Mouse (Mus musculus) MEL (cell line): ENCODE measurements around the gene Bst2. TPM values are rescaled to one million over a fixed set of nuclear protein-coding genes. Genes with fewer than 3 reads are reported as not detected.
A peak's percentile ranks its signal among the peaks of the same experiment; 100 is the strongest.

Experiments
- DNase-seq: peaks from one replicate; pipeline ENCODE4 v3.0.0; 2011; ENCODE audit warnings: low read depth, low spot score
- H3K27ac ChIP-seq: 2 replicates; pipeline ENCODE4 v1.5.1; 2012; ENCODE audit warnings: low read depth, mild to moderate bottlenecking, control low read depth, low read length, moderate library complexity; ENCODE audit not compliant: control insufficient read depth
- H3K27me3 ChIP-seq, 2 experiments: fragments of 150-350 bp in 1 of 2; sonication (generic) in 1 of 2; 2 replicates each; pipeline ENCODE4 v1.6.1; 2012; ENCODE audit warnings: low read length in 2 of 2, mild to moderate bottlenecking in 2 of 2, improper control_type of control experiment in 1 of 2, moderate library complexity in 1 of 2; ENCODE audit not compliant: insufficient read depth in 2 of 2, control insufficient read depth in 1 of 2
- H3K36me3 ChIP-seq, 2 experiments: 2 replicates each; pipeline ENCODE4 v1.6.1; 2012 to 2014; ENCODE audit warnings: low read length in 2 of 2, improper control_type of control experiment in 1 of 2, inconsistent platforms in 1 of 2, mild to moderate bottlenecking in 1 of 2; ENCODE audit not compliant: insufficient read depth in 2 of 2, control insufficient read depth in 1 of 2
- H3K4me1 ChIP-seq, 2 experiments: fragments of 150-350 bp in 1 of 2; sonication (generic) in 1 of 2; 2 replicates each; pipeline ENCODE4 v1.6.1; 2012; ENCODE audit warnings: low read length in 2 of 2, improper control_type of control experiment in 1 of 2, mild to moderate bottlenecking in 1 of 2; ENCODE audit not compliant: insufficient read depth in 2 of 2, control insufficient read depth in 1 of 2
- H3K4me3 ChIP-seq, 2 experiments: fragments of 150-350 bp in 1 of 2; sonication (generic) in 1 of 2; 2 replicates each; pipeline ENCODE4 v1.5.1; 2012; ENCODE audit warnings: low read depth in 2 of 2, low read length in 2 of 2, mild to moderate bottlenecking in 2 of 2, moderate library complexity in 2 of 2, control low read depth in 1 of 2, improper control_type of control experiment in 1 of 2; ENCODE audit not compliant: control insufficient read depth in 1 of 2, insufficient read depth in 1 of 2
- H3K79me2 ChIP-seq: 2 replicates; pipeline ENCODE4 v1.6.1; 2012; ENCODE audit warnings: mild to moderate bottlenecking, low read length, moderate library complexity; ENCODE audit not compliant: control insufficient read depth, poor library complexity, insufficient read depth
- H3K9ac ChIP-seq: 2 replicates; pipeline ENCODE4 v1.6.1; 2012; ENCODE audit warnings: low read depth, mild to moderate bottlenecking, control low read depth, low read length, moderate library complexity; ENCODE audit not compliant: control insufficient read depth, poor library complexity, severe bottlenecking
- H3K9me3 ChIP-seq: fragments of 150-350 bp; sonication (generic); replicated peaks from 2 replicates; pipeline ENCODE4 v1.6.1; 2012; ENCODE audit warnings: mild to moderate bottlenecking, low read length, improper control_type of control experiment, moderate library complexity; ENCODE audit not compliant: insufficient read depth
- CHD1 ChIP-seq: IDR thresholded peaks from 2 replicates; pipeline ENCODE4 v1.6.1; 2012; ENCODE audit warnings: low read depth, mild to moderate bottlenecking, inconsistent platforms, low read length, improper control_type of control experiment
- CTCF ChIP-seq, 3 experiments: IDR thresholded peaks in 2 of 3; conservative IDR thresholded peaks in 1 of 3; 2 replicates each; pipeline ENCODE4 v1.5.1; 2011 to 2012; ENCODE audit warnings: low read length in 3 of 3, low read depth in 2 of 3, mild to moderate bottlenecking in 2 of 3, improper control_type of control experiment in 1 of 3, inconsistent platforms in 1 of 3, mixed read lengths in 1 of 3, moderate library complexity in 1 of 3; ENCODE audit not compliant: control insufficient read depth in 1 of 3, insufficient read depth in 1 of 3, poor library complexity in 1 of 3, severe bottlenecking in 1 of 3
- ELF1 ChIP-seq: IDR thresholded peaks from 2 replicates; pipeline ENCODE4 v1.6.1; 2014; ENCODE audit warnings: low read depth, mild to moderate bottlenecking, inconsistent platforms, low read length, improper control_type of control experiment, moderate library complexity
- ETS1 ChIP-seq: IDR thresholded peaks from 2 replicates; pipeline ENCODE4 v1.6.1; 2012; ENCODE audit warnings: low read depth, mild to moderate bottlenecking, inconsistent platforms, low read length, improper control_type of control experiment, moderate library complexity
- JUND ChIP-seq: IDR thresholded peaks from 2 replicates; pipeline ENCODE4 v1.6.1; 2011; ENCODE audit warnings: low read depth, mild to moderate bottlenecking, improper control_type of control experiment, low read length
- MAZ ChIP-seq: IDR thresholded peaks from 2 replicates; pipeline ENCODE4 v1.6.1; 2012; ENCODE audit warnings: low read depth, mild to moderate bottlenecking, inconsistent platforms, low read length, improper control_type of control experiment
- MEF2A ChIP-seq: IDR thresholded peaks from 2 replicates; pipeline ENCODE4 v1.6.1; 2014; ENCODE audit warnings: low read depth, mild to moderate bottlenecking, inconsistent platforms, low read length, improper control_type of control experiment; ENCODE audit not compliant: poor library complexity, insufficient replicate concordance, severe bottlenecking; ENCODE audit errors: extremely low read depth
- MXI1 ChIP-seq: IDR thresholded peaks from 2 replicates; pipeline ENCODE4 v1.6.1; 2011; ENCODE audit warnings: mild to moderate bottlenecking, low read depth, low read length, improper control_type of control experiment
- NELFE ChIP-seq: IDR thresholded peaks from 2 replicates; pipeline ENCODE4 v1.6.1; 2011; ENCODE audit warnings: low read depth, low read length, improper control_type of control experiment
- NRF1 ChIP-seq: IDR thresholded peaks from 2 replicates; pipeline ENCODE4 v1.6.1; 2014; ENCODE audit warnings: low read depth, mild to moderate bottlenecking, inconsistent platforms, low read length, improper control_type of control experiment, moderate library complexity; ENCODE audit not compliant: poor library complexity, insufficient read depth, severe bottlenecking
- POLR2AphosphoS2 ChIP-seq: IDR thresholded peaks from 2 replicates; pipeline ENCODE4 v1.6.1; 2011; ENCODE audit warnings: low read length, improper control_type of control experiment
- POLR2AphosphoS5 ChIP-seq: IDR thresholded peaks from 2 replicates; pipeline ENCODE4 v1.6.1; 2012; ENCODE audit warnings: low read depth, borderline replicate concordance, mild to moderate bottlenecking, inconsistent platforms, low read length, moderate library complexity, mixed read lengths
- RCOR1 ChIP-seq: IDR thresholded peaks from 2 replicates; pipeline ENCODE4 v1.6.1; 2012; ENCODE audit warnings: low read depth, mild to moderate bottlenecking, inconsistent platforms, low read length, improper control_type of control experiment
- TAL1 ChIP-seq: IDR thresholded peaks from 2 replicates; pipeline ENCODE4 v1.6.1; 2012; ENCODE audit warnings: mild to moderate bottlenecking, inconsistent platforms, low read length, moderate library complexity, mixed read lengths
- ZKSCAN1 ChIP-seq: IDR thresholded peaks from 2 replicates; pipeline ENCODE4 v1.6.1; 2012; ENCODE audit warnings: low read depth, mild to moderate bottlenecking, inconsistent platforms, low read length, improper control_type of control experiment, moderate library complexity
- ZMIZ1 ChIP-seq: IDR thresholded peaks from 2 replicates; pipeline ENCODE4 v1.6.1; 2012; ENCODE audit warnings: low read depth, mild to moderate bottlenecking, inconsistent platforms, low read length, improper control_type of control experiment, moderate library complexity
- ZNF384 ChIP-seq: IDR thresholded peaks from 2 replicates; pipeline ENCODE4 v1.6.1; 2012; ENCODE audit warnings: low read depth, mild to moderate bottlenecking, inconsistent platforms, low read length, improper control_type of control experiment
- polyA plus RNA-seq, 2 experiments: library from polyadenylated mRNA; stranded (reverse) in 1 of 2; unstranded in 1 of 2; fragments of >175 nt in 1 of 2; fragments of >200 nt in 1 of 2; gene quantifications; 2 replicates each; pipeline versions ENCODE4 v1.2.1 to v1.2.4; 2012; ENCODE audit warnings: low replicate concordance in 2 of 2, low read depth in 1 of 2; ENCODE audit not compliant: insufficient read length in 2 of 2, insufficient read depth in 1 of 2, missing spikeins in 1 of 2
- total RNA-seq: library from RNA; depleted of rRNA; stranded (reverse); fragments of 300-350 nt; gene quantifications from 2 replicates; pipeline ENCODE4 v1.2.3, GENCODE M21; 2012

Bst2 gene
- total and polyA plus RNA-seq, 3 experiments, result 49.9 to 125 TPM; not detected in 1

DNA sequence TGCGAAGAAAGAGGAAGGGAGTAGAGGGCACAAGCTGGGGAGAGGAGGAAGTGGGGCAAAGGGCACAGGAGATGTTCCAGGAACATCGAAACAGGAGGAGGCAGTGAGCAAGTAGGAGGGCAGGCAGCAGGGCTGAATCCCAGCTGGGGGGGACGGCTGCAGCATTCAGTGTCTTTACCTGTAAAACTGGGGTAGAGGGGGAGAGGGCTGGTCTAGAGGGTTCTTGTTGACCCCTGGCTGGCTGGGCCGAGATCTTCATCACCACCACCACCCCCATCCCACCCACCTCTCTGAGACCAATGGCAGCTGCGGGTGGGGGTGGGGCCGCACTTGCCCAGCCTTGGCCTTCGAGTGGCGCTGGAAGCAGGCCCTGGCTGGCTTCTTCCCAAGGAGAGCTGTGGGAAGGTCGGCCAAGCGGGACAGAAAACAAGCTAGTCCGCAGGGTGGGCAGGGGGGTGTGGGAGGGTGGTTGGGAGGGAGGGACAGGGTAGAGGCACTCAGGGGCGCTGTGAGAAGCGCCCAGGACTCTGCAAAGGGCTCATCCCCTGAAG is 31.2 kb upstream of the Bst2 start, which contains the start of gene Slc27a1:
Gene Slc27a1, plus strand, starts transcription at position 496 of the 551 bp plus-strand sequence.
- H3K79me2 ChIP-seq, result no peaks in the 10 kb centered on the region
- no peak within 1 kb of the TSS for H3K9ac ChIP-seq
- no peaks in the 10 kb centered on the region for H3K36me3 ChIP-seq
- H3K4me1 ChIP-seq, result no peaks in the 10 kb centered on the region; a peak in 1 of 4 replicates
- no peak for TF ChIP-seq JUND
- no peak for TF ChIP-seq MEF2A
- TF ChIP-seq ETS1, result no peak
- TF ChIP-seq CHD1, result no peak
- TF ChIP-seq ELF1, result no peak
- TF ChIP-seq POLR2AphosphoS2, result no peak
- TF ChIP-seq ZKSCAN1, result no peak
- no peak for TF ChIP-seq MAZ
- no peak for TF ChIP-seq NELFE
- no peak for TF ChIP-seq TAL1
- no peak for TF ChIP-seq MXI1
- no peak for TF ChIP-seq CTCF (IDR thresholded peaks at IDR 0.05 in 2 of 3, conservative IDR thresholded peaks at IDR 0.05 in 1 of 3; ENCODE audit: control insufficient read depth in 1 of 3, insufficient read depth in 1 of 3, low read depth in 2 of 3, low read length in 3 of 3, poor library complexity in 1 of 3, severe bottlenecking in 1 of 3)
- TF ChIP-seq ZMIZ1, result no peak
- H3K9me3 ChIP-seq, result no peaks in the 10 kb centered on the region
- H3K27me3 ChIP-seq, result no peaks in the 10 kb centered on the region; a peak in 1 of 4 replicates
- no peak within 1 kb of the TSS for H3K27ac ChIP-seq
- DNase-seq, result no peak
- no peak within 1 kb of the TSS for H3K4me3 ChIP-seq

DNA sequence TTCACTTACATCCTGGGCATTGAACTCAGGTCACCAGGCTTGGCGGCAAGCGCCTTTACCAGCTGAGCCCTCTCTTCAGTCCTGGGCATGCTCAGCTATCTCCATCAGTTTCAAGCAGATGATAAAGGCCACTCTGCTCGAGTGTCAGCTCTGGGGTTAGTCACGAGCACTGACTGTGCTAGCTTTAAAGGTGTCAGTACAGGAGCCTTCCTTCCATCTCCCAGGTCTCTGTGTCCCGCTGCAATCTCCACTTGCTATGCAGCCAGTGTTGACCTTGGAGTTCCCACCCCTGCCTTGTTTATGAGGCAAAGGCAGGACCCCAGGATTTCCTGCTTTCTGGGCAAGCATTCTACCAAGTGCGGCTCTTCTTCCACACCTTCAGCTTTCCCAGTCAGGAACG is 30.3 kb upstream of the Bst2 start:
- TF ChIP-seq NRF1, result peak; percentile 23; the same call in 1 of the 2 replicates
- no peak for TF ChIP-seq TAL1
- no peak for TF ChIP-seq JUND
- no peaks in the 10 kb centered on the region for H3K79me2 ChIP-seq
- no peak for DNase-seq
- no peaks in the 10 kb centered on the region for H3K27me3 ChIP-seq
- H3K9me3 ChIP-seq, result no peaks in the 10 kb centered on the region
- H3K27ac ChIP-seq, result no peak overlapping the region
- H3K4me1 ChIP-seq, result no peaks in the 10 kb centered on the region; a peak in 1 of 4 replicates
- no peak overlapping the region for H3K9ac ChIP-seq
- H3K4me3 ChIP-seq, result no peak overlapping the region
- no peaks in the 10 kb centered on the region for H3K36me3 ChIP-seq

DNA sequence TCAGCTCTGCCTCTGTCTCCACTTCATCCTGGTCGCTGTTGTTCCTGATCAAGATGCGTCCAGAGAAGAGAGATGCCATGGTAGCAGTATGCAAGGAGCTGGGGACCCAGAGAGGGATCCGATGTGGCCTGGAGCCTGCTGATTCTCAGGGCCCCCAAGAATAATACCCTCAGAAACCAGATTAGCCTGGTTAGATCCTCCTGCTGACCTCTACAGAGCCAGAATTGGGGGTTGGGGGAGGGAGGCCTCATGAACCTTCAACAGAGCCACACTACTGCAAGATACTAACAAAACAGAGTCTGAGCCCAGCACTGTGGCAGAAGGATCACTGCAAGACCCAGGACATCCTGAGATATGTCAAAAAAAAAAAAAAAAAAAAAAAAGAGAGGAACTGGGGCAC is 29.2 kb upstream of the Bst2 start, which contains the start of gene Nxnl1:
Gene Nxnl1, minus strand, starts transcription at position 101 of the 400 bp plus-strand sequence.
- no peaks in the 10 kb centered on the region; a peak in 1 of 4 replicates for H3K4me1 ChIP-seq
- H3K36me3 ChIP-seq, result no peaks in the 10 kb centered on the region
- no peak for DNase-seq
- H3K27me3 ChIP-seq, result no peaks in the 10 kb centered on the region
- H3K9me3 ChIP-seq, result no peaks in the 10 kb centered on the region
- no peak within 1 kb of the TSS for H3K9ac ChIP-seq
- H3K27ac ChIP-seq, result no peak within 1 kb of the TSS
- no peaks in the 10 kb centered on the region for H3K79me2 ChIP-seq
- TF ChIP-seq POLR2AphosphoS5 (no peak), RCOR1 (no peak), POLR2AphosphoS2 (no peak), ZNF384 (0 out of 2 replicates have a peak, but pooled peaks have one; percentile 79)
- H3K4me3 ChIP-seq, result no peak within 1 kb of the TSS
